Mouse (Mus musculus) megakaryocyte, adult 5-6 weeks (primary cell): ENCODE measurements at regions not wholly inside any gene's neighbourhood (a gene's known extent, or its start where the extent isn't known, plus 50 kb on each side); places are given as distances from the start of the nearest gene placed in this dataset.
"Not testable (repeated sequence)": the region's sequence is repeated elsewhere in the genome, so short reads cannot be mapped to it uniquely, and the experiment has no call there.

ENCODE experiments used
- ATAC-seq: 2 replicates; pipeline ENCODE4 v1.8.0; 2016; ENCODE audit warnings: mild to moderate bottlenecking, inconsistent platforms; ENCODE audit not compliant: poor library complexity, severe bottlenecking

DNA sequence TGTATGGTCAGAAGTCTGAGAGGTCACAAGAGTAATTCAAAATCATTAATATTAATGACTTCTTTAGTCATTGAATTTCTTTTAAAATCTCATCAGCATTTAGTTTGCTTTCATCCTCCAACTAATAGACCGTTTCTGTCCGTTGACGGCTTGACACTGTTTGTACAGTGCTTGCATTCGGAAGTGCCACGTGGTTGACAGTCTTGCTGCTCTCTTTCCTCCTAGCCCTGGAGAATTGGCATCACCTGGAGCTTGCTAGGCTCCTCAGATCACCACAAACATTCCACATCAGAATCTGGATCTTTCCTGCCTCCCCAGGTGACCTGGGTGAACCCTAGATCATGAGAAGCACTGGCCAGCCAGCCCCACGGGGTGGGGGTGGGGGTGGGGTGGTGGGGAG lies 192.3 kb upstream of the Ccdc54 start:
- no peak for ATAC-seq

DNA sequence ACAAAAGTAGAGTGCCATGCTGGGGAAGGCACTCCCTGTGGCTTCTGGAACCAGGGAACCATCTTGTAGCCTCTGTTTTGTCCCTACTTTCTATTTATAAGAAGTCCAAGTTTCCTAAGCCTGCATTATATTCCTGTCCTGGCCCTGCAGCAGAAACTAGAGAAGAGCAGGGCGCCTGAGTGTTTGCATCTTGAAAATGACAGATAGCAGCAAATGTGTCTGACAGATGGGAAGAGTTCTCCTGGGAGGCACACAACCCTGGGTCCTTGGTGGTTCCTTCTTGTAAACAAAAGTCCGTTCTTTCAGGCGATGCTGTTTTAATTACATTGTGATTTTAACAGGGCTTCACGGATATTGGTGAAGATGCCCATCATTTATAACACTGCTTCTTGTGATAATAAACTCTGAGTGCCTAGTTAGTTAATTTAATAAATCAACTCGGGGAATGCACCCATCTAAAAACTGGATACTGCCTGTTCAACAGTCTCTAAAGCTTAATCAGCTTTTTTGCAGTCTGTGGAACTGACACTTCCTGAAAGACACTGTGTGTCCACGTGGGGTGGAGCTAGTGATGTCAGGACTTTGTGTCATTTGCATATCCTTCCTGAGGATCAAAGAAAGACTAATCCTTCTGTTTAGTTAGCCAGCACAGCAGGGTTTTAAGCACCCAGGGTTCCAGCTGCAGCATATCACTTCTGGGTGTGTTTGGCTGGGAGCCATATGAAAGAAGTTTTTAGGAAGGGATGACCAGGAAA lies 188.3 kb upstream of the Ccdc54 start:
- ATAC-seq = peak; percentile 51; the same call in 1 of the 2 replicates

DNA sequence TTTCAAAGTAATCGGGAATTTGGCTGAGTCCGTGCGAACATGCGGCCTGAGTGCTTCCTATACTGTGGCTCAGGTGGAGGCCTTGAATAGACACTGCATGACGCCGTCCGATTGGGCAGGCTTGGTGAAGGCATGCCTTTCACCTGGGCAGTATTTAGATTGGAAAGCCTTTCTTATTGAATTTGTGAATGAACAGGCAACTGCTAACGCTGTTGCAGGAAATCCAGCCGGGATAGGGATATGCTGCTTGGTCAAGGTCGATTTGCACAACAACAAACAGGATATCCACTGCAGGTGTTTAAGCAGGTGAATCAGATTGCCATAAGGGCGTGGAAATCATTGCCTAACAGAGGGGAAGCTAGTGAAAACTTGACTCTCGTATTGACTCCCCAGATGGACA lies 183.7 kb upstream of the Ccdc54 start:
- not testable (repeated sequence) for ATAC-seq

- ATAC-seq = no peak
These were observed 175.3 kb upstream of the Ccdc54 start for GRCm38 (mm10) chr16:50766055-50766770.

GRCm38 (mm10) chr16:50762096-50762495 lies 171.1 kb upstream of the Ccdc54 start:
- no peak for ATAC-seq

DNA sequence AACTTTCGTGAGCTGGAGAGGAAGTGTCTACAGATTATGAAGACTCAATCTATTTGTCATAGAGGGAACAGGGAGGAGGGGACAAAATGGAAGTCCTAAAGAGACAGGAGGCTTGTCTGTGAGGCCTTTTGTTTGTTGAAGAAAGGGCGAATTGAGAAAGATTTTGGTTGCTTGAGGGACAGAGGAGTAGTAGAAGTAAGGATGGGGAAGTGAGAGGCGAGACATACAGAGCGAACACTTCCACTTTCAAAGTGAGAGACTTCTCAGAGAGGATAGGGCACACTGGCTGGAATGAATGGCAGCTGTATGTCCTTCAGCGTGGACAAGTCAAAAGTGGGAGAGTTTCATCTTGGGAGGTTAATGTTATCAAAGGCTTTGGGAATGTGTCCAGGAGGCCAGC lies 169.0 kb upstream of the Ccdc54 start:
- peak; percentile 94 for ATAC-seq

- peak; percentile 77 for ATAC-seq
These were observed 165.7 kb upstream of the Ccdc54 start for GRCm38 (mm10) chr16:50756696-50757095.

DNA sequence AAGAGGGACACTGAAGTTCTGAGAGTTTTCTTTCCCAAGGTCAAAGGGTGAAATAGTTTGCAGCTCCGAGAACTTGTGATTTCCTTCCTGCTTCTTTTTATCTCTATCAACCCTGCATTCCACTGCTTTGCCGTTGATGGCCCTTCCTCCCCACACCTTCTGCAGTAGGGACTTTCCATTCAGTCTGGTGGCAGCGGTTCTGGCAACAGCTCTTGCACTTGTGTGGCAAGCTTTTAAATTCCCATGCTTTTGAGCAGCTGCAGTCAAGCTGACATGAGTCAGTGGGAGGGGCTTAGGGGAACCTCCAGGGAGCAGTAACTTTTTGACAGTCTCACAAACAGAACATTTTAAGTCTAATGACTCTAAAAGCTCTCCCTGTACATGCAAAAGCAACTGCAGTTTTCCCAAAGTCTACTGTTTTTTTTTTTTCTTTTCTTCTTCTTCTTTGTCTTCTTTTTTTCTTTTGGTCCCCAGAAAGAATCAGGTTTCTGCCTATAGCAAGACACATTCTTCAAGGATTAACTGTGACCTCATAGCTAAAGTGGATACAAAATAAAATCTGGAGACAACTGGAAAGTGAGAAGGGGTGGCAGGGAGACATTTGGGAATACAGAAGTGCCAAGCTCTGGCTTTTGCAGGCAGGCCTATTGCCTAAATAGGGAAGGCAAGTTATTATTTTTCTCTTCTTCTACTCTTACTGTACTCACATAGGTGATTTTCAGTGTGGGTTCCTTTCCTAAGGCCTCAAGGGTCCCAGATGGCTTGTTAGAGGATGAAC lies 162.8 kb upstream of the Ccdc54 start:
- no peak; the same call in 1 of the 2 replicates for ATAC-seq

- no peak; the same call in 1 of the 2 replicates for ATAC-seq
These were observed 162.1 kb upstream of the Ccdc54 start for GRCm38 (mm10) chr16:50753046-50753445.

DNA sequence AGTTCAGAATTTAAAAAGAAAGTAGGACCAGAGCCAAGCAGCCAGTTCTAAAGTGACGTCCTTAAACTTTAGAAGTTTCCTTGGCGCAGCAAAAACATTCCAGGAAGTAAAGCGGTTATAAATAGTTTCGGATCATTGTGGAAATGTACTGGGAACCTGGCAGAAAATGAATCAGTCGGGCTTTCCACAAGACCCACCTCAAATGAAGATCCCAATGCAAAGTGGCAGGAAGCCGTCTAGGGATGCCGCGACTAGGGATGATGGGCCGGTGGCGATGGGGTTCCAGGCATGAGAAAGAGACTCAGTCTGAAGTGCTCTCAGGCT lies 161.3 kb upstream of the Ccdc54 start:
- no peak for ATAC-seq

DNA sequence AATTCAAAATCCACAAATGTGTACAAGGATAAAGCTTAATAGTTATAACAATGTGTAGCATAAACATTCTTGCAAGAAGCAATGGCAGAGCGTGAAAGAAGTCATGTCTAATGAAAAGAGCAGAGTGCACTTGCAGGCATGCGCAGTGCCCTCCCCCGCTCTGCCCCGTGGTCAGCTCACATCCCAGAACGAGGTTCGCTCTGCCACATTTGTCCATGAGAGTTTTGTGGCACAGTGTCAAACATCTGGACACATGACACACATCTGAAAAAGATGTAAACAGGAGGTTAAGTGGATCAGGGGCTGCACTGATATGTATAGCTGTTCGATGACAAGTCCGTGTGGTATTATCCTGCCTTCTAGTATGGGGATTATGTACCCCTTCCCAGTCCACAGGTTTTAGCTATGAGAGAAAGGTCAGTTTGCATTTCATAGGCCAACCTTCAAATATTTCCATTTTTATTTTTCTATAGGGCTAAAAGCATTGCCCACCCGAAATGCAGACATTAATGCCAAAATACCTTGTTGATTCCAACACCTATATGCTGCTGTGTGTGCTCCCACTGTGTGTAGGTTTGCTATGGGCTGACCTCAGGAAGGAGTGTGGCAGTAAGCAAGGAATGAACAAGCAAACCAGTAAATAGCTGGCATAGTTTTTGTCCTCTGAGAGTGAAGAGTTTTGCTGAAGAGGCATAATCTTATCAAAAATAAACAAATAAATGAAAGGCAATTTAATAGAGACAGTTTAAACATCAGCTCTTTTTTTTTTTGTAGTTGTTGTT lies 160.7 kb upstream of the Ccdc54 start:
- no peak for ATAC-seq

GRCm38 (mm10) chr16:50747698-50748097 lies 156.7 kb upstream of the Ccdc54 start:
- ATAC-seq = no peak

DNA sequence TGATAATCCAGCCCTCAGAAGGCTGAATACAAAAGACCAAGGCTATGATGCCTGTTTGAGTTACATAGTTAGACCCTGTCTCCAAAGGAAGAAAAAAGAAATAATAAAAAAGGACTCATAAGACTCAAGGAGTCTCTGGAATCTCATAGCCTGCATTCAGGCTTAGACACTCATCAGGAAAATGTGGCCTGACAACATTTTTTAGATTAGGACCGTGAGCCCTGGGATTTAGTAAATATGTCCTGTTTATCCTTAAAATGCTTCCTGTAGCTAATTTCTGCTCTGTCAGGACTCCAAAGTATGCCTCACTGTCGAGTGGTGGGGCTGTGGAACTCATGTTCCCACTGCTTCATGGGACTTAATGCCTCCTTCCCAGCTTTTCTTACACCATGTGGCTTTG lies 154.8 kb upstream of the Ccdc54 start:
- no peak for ATAC-seq

- peak; percentile 52 for ATAC-seq
These were observed 146.5 kb upstream of the Ccdc54 start for GRCm38 (mm10) chr16:50737396-50737843.

- peak; percentile 66 for ATAC-seq
These were observed 145.4 kb upstream of the Ccdc54 start for GRCm38 (mm10) chr16:50736151-50737047.

- ATAC-seq = no peak
These were observed 142.4 kb upstream of the Ccdc54 start for GRCm38 (mm10) chr16:50733359-50733758.

- ATAC-seq = peak; percentile 78
These were observed 141.4 kb upstream of the Ccdc54 start for GRCm38 (mm10) chr16:50732082-50733006.

DNA sequence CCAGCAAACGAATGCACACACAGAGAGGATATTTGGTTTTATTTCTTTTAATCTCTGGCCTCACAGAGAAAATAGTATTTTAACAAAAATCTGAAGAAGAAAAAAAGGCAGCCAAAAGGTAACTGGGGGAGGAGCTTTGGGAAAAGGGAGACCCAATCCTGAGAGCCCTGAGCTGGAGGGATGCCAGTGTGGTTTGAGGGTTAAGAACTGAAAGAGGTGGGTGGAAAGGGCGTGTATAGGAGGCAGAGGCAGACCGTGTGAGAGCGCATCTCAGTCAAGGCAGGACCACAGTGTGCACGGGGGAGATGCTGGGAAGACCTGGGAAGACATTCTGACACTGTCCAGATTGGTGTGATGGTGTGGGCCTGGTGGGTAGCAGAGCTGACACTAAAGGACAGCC lies 138.4 kb upstream of the Ccdc54 start:
- no peak for ATAC-seq

- no peak for ATAC-seq
These were observed 132.2 kb upstream of the Ccdc54 start for GRCm38 (mm10) chr16:50723144-50723543.
